Mouse (Mus musculus): ENCODE results near the gene Gm13101. TPM values are rescaled to one million over a fixed set of nuclear protein-coding genes. Genes with fewer than 3 reads are reported as not detected.

Gm13101 gene
- total RNA-seq (2023) = not detected in 4 replicates

DNA sequence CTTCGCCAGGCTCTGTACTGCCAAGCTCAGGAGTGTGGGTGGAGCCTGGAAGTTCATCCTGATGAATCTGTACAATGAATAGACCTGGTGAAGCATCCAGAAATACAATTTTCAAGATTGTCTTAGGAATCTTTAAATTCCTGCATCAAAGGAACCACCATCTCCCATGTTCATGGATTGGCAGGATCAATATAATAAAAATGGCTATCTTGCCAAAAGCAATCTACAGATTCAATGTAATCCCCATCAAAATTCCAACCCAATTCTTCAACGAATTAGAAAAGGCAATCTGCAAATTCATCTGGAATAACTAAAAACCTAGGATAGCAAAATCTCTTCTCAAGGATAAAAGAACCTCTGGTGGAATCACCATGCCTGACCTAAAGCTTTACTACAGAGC is at the start of gene Gm13101:
TSS of gene Gm13101 (minus strand) at position 101 of the 400 bp plus-strand sequence.

DNA sequence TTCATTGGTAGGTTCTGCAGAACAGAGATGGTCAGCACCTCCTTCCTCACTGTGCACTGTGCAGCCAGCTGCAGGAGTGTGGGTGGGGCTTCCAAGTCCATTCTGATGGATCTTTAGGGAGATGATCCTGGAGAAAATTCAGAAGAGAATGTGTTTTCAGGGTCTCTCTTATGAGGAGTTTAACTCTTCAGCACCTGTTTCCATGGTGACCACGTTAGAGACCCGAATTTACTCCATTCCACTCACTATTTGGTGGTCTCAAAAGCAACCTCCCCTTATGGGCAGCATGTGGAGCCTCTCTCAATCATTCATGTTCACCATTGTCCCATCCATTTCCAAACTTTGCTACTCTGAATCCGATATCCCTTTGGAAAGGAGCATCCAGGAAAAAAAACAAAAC is 27.5 kb upstream of the Gm13101 start, which contains the start of gene Pramef17:
TSS of gene Pramef17 (minus strand) at position 101 of the 400 bp plus-strand sequence.

DNA sequence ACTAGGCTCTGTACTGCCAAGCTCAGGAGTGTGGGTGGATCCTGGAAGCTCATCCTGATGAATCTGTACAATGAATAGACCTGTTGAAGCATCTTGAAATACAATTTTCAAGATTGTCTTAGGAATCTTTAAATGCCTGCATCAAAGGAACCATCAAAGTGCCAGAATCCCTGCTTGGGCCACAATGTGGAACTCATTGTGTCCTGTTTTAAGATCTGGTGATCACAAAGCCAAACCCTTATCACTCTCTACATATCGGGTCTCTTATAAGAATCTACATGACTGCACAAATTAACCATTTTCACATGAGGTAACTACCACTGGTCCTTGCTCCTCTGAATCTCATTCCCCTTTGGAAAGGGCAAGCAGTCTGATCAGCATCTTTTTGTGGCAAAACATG is 15.8 kb downstream of the Gm13101 start, which contains the start of gene Pramef25:
TSS of gene Pramef25 (minus strand) at position 101 of the 400 bp plus-strand sequence.

Other genes with a start within 250 kb of the Gm13101 start
- gene Gm13078, start 247.5 kb downstream of the Gm13101 start, total RNA-seq (2023) = not detected in 4 replicates
- gene Gm13023, start 177.6 kb downstream of the Gm13101 start, total RNA-seq (2023) = not detected in 4 replicates
- gene Gm13084, start 150.9 kb downstream of the Gm13101 start, total RNA-seq (2023) = not detected in 4 replicates
- gene Gm13103, start 120.5 kb downstream of the Gm13101 start, total RNA-seq (2023) = not detected in 4 replicates
- gene Pramef6, start 66.6 kb downstream of the Gm13101 start, total RNA-seq (2023) = not detected in 4 replicates
- not detected in 4 replicates for gene Pramef25, start 15.9 kb downstream of the Gm13101 start, total RNA-seq (2023)
- not detected in 4 replicates for gene Pramef17, start 27.4 kb upstream of the Gm13101 start, total RNA-seq (2023)
- not detected in 4 replicates for gene Pramel4, start 92.2 kb upstream of the Gm13101 start, total RNA-seq (2023)
- not detected in 4 replicates for gene Gm13102, start 139.5 kb upstream of the Gm13101 start, total RNA-seq (2023)
- not detected in 4 replicates for gene Oog3, start 195.7 kb upstream of the Gm13101 start, total RNA-seq (2023)
- not detected in 4 replicates for gene Oog2, start 223.8 kb upstream of the Gm13101 start, total RNA-seq (2023)
- not detected in 4 replicates for gene C87977, start 246.4 kb upstream of the Gm13101 start, total RNA-seq (2023)

All from B cell, adult 62 days (primary cell).